Mouse (Mus musculus) hindbrain, embryonic 10.5 days (tissue): ENCODE measurements around the gene Nptn. TPM values are rescaled to one million over a fixed set of nuclear protein-coding genes. Genes with fewer than 3 reads are reported as not detected.

Experiments used
- DNase-seq: peaks from one replicate; pipeline ENCODE4 v3.0.0-alpha.2; 2017; ENCODE audit warnings: low spot score
- H3K27ac ChIP-seq: fragments of 300-500 bp; sonication (generic); 2 replicates; pipeline ENCODE4 v1.5.1; 2016; ENCODE audit warnings: mild to moderate bottlenecking, moderate library complexity
- H3K27me3 ChIP-seq: fragments of 300-500 bp; sonication (generic); 2 replicates; pipeline ENCODE4 v1.6.1; 2016; ENCODE audit warnings: mild to moderate bottlenecking; ENCODE audit not compliant: poor library complexity, insufficient read depth, severe bottlenecking
- H3K36me3 ChIP-seq: fragments of 300-500 bp; sonication (generic); 2 replicates; pipeline ENCODE4 v1.6.1; 2016; ENCODE audit warnings: mild to moderate bottlenecking, moderate library complexity
- H3K4me1 ChIP-seq: fragments of 300-500 bp; sonication (generic); replicated peaks from 2 replicates; pipeline ENCODE4 v1.6.1; 2016; ENCODE audit warnings: mild to moderate bottlenecking
- H3K4me3 ChIP-seq: fragments of 300-500 bp; sonication (generic); 2 replicates; pipeline ENCODE4 v1.5.1; 2016; ENCODE audit warnings: mild to moderate bottlenecking, moderate library complexity
- H3K9me3 ChIP-seq: fragments of 300-500 bp; sonication (generic); 2 replicates; pipeline ENCODE4 v1.6.1; 2016; ENCODE audit warnings: mild to moderate bottlenecking, moderate library complexity
- WGBS: fragments of 180-500 bp; shearing (Covaris S2); methylation state at CpG from one replicate; pipeline ENCODE4 v1.1.7; 2016; 5-methylcytosine and 5-hydroxymethylcytosine counted together
- polyA plus RNA-seq: library from polyadenylated mRNA; unstranded; fragments of >200 nt; fragmentation: Nextera tagmentation; extraction: Ambion mirVana; gene quantifications from 2 replicates; pipeline ENCODE4 v1.2.1, GENCODE M21; 2016

Gene Nptn
- polyA plus RNA-seq, 1 experiment from 2014 or later: 57.6 TPM

DNA sequence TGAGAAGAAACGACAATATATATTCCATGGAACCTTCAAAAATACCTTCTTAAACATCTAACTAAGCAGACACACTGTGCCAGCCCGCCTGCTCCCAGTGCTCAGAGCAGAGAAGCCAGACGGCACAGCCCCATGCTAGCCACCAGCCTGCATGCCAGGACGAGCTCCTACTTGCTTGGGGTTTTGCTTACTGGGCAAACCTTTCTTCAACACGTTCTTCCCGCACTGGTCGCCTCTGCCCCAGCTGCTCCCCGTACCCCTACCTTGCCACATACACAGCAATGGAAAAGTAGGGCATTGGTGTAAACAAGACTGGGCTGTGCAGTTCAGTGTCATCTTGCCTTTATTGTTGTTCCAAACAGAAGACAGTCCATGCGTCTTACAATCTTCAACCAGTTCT lies 83.5 kb downstream of the Nptn start:
- Histone ChIP-seq H3K4me1 (0 out of 2 replicates have a peak, but pooled peaks cover 9% of the 10 kb centered on the region), H3K27me3 (no peaks in the 10 kb centered on the region), H3K9me3 (no peaks in the 10 kb centered on the region), H3K36me3 (peaks cover 30% of the 10 kb centered on the region), H3K27ac (no peak overlapping the region), H3K4me3 (no peak overlapping the region)
- DNase-seq: no peak
- 88% methylated on average over 9 of the region's 9 CpGs for WGBS

DNA sequence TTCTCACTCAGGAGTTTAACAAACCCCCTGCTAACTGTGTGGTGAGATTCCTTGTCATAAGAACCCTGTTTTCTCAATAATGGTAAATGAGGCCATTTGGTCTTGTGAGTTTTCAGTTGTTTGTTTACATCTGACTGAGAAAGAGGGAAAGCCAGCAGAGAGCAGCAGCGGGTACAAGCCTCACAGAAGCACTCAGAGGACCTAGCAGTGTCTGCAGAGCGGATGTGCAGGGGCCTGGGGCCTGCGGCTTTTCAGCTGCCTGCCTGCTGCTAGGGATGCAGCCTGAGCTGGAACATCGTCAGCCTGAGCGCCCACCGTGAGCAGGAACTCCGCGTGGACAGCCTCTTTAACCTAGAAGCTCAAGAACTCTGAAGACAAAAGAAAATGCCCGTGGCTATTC lies 84.2 kb downstream of the Nptn start:
- Histone ChIP-seq H3K4me3 (no peak overlapping the region), H3K4me1 (0 out of 2 replicates have a peak, but pooled peaks cover 9% of the 10 kb centered on the region), H3K27me3 (no peaks in the 10 kb centered on the region), H3K9me3 (no peaks in the 10 kb centered on the region), H3K36me3 (peaks cover 26% of the 10 kb centered on the region), H3K27ac (peak overlapping the region; percentile 40; the same call in 1 of the 2 replicates)
- 53% methylated on average over 9 of the region's 9 CpGs for WGBS
- DNase-seq: no peak

DNA sequence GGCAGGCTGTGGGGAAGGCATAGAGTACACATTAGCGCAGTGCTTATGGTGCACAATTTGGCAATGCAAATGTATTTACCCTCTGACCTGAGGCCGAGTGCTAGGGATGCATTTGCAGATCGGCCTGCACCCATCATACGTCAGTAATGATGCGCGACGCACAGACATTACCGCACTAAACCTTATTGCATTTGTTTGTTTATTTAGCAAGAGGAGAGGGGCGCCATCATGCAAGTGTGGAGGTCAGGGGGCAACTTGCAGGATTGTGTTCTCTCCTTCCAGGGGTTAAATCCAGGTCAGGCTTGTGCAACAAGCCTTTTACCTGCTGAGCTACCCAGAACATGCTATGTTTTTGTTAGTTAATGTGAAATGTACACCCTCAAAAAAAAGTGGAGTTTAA lies 85.2 kb downstream of the Nptn start:
- H3K9me3 ChIP-seq: no peaks in the 10 kb centered on the region
- no peaks in the 10 kb centered on the region for H3K27me3 ChIP-seq
- DNase-seq: no peak
- H3K27ac ChIP-seq: no peak overlapping the region
- peaks cover 21% of the 10 kb centered on the region for H3K36me3 ChIP-seq
- 0 out of 2 replicates have a peak, but pooled peaks cover 9% of the 10 kb centered on the region for H3K4me1 ChIP-seq
- no peak overlapping the region for H3K4me3 ChIP-seq
- 61% methylated on average over 9 of the region's 9 CpGs for WGBS

DNA sequence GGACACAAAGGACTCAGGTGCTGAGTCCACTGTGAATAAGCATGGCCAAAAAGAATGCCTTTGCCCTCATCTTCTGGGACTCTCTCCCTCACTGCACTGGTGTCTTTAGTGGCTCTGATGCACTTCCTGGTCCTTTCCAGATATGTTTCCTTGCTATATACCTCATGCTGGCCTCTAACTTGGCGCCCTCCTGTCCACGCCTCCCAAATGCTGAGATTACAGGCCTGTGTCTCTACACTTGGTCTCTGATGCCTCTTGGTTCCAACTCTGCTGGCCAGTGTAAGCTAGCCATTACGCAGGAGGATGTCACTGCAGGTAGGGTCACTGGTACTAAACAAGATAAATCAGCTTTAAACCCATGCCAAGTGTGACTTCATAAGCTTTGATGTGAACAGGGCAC lies 86.1 kb downstream of the Nptn start:
- 92% methylated on average over 3 of the region's 3 CpGs for WGBS
- Histone ChIP-seq H3K9me3 (no peaks in the 10 kb centered on the region), H3K4me3 (no peak overlapping the region), H3K36me3 (peaks cover 11% of the 10 kb centered on the region), H3K4me1 (0 out of 2 replicates have a peak, but pooled peaks cover 9% of the 10 kb centered on the region), H3K27ac (peak overlapping the region; percentile 23; the same call in 1 of the 2 replicates), H3K27me3 (no peaks in the 10 kb centered on the region)
- DNase-seq: no peak

DNA sequence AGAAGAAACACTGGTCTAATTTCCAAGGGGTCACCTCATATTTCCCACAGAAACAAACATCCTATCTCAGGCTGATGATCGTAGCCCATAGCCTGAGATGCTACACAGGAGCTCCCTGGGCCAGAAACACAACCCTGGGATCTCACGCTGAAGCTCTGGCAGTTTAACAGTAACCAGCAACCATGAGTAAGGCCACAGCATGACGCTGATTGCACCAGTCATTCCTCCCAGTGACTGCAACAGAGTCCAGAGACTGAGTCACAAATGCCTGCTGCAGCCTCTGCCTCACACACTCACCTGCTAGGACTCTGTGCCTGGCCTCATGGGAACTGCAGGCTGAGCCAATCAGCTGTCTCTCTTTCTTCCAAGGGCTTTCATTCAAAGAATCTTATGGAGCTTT lies 87.0 kb downstream of the Nptn start:
- Histone ChIP-seq H3K36me3 (peaks cover 10% of the 10 kb centered on the region), H3K4me1 (0 out of 2 replicates have a peak, but pooled peaks cover 9% of the 10 kb centered on the region), H3K9me3 (no peaks in the 10 kb centered on the region), H3K27ac (no peak overlapping the region), H3K27me3 (no peaks in the 10 kb centered on the region), H3K4me3 (no peak overlapping the region)
- DNase-seq: no peak
- 70% methylated on average over 3 of the region's 3 CpGs for WGBS

DNA sequence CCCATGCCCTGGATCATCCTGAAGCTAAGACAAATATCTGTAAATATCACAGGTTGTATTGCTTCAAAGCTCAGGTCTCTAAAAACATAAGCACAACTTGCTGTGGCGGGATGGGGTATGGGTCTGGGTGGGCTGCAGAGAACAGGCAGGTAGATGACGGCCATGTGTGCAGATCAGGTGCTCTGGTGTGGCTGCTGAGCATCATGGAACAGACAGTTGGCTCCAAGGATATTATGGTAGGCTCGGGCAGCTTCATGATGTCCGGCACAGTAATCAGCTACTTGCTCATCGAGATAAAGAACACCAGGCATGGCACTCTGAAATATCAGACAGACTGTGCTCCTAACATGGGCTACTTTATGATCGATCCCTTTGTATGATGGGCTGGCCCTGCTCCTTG lies 87.8 kb downstream of the Nptn start:
- WGBS: 92% methylated on average over 6 of the region's 6 CpGs
- Histone ChIP-seq H3K27ac (no peak overlapping the region), H3K4me1 (0 out of 2 replicates have a peak, but pooled peaks cover 12% of the 10 kb centered on the region), H3K4me3 (no peak overlapping the region), H3K27me3 (no peaks in the 10 kb centered on the region), H3K36me3 (peaks cover 3% of the 10 kb centered on the region; the same call in 1 of the 2 replicates), H3K9me3 (no peaks in the 10 kb centered on the region)
- no peak for DNase-seq

DNA sequence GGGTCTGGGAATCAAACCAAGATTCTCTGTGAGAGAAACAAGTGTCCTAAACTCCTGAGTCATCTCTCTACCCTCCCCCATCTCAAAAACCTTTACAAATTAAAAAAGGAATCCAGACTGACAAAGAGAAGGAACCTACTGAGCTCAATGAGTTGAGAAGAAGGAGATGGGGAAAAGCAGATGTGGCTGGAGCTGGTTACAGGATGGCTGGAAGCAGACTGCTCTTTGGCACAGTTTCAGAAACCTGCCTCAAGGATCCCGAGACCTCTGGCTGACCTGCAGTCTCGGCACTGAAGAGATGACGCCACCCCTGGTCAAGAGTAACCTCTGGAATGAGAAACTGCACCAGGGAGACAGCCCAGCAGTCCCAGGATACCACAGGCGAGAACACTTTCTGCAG lies 90.4 kb downstream of the Nptn start:
- Histone ChIP-seq H3K36me3 (no peaks in the 10 kb centered on the region), H3K4me1 (0 out of 2 replicates have a peak, but pooled peaks cover 8% of the 10 kb centered on the region), H3K4me3 (no peak overlapping the region), H3K27me3 (no peaks in the 10 kb centered on the region), H3K27ac (no peak overlapping the region), H3K9me3 (no peaks in the 10 kb centered on the region)
- no peak for DNase-seq
- WGBS: 58% methylated on average over 4 of the region's 4 CpGs

DNA sequence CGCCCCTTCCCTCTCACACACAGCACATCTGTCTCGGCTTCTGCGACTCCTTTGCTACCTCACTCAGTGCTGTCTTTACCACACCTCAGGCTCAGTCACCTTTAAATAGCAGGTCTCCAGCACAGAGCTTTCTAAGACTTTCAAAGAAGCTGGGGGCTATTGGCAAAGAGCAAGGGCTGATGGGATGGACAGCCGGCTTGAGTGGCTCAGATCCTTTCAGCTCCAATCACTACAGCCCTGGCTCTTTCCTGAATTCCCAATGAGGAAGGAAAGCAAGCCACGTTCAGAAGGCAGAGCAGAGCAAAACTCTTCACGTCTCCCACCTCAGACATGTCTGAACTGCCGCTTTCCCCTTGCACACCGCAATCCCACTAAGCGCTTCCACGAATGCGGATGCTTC lies 92.7 kb downstream of the Nptn start:
- H3K36me3 ChIP-seq: no peaks in the 10 kb centered on the region
- no peaks in the 10 kb centered on the region for H3K27me3 ChIP-seq
- WGBS: 80% methylated on average over 11 of the region's 11 CpGs
- 0 out of 2 replicates have a peak, but pooled peaks cover 3% of the 10 kb centered on the region for H3K9me3 ChIP-seq
- 0 out of 2 replicates have a peak, but pooled peaks cover 3% of the 10 kb centered on the region for H3K4me1 ChIP-seq
- H3K4me3 ChIP-seq: no peak overlapping the region
- H3K27ac ChIP-seq: no peak overlapping the region
- no peak for DNase-seq

DNA sequence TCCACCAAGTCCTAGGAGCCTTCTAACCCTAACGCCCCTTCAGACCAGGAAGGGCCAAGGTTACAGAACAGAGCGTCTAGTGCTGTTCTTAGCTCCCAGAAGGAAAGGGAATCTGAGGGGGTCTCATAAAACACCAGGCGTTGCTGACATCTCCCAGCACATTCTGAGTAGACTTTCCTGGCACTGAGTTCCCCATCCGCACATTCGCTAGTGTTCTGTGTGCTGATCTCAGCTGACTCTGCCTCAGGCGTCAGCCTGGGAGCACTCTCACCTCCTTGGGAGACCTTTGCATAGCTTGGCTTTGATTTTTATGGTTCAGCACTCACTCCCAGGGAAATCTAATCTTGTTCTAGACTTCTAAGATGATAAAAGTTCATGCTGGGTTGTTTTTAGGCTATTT lies 93.3 kb downstream of the Nptn start:
- no peaks in the 10 kb centered on the region for H3K36me3 ChIP-seq
- no peak overlapping the region for H3K27ac ChIP-seq
- no peak for DNase-seq
- H3K9me3 ChIP-seq: 0 out of 2 replicates have a peak, but pooled peaks cover 3% of the 10 kb centered on the region
- H3K27me3 ChIP-seq: no peaks in the 10 kb centered on the region
- 0 out of 2 replicates have a peak, but pooled peaks cover 3% of the 10 kb centered on the region for H3K4me1 ChIP-seq
- H3K4me3 ChIP-seq: no peak overlapping the region
- WGBS: 78% methylated on average over 6 of the region's 6 CpGs

DNA sequence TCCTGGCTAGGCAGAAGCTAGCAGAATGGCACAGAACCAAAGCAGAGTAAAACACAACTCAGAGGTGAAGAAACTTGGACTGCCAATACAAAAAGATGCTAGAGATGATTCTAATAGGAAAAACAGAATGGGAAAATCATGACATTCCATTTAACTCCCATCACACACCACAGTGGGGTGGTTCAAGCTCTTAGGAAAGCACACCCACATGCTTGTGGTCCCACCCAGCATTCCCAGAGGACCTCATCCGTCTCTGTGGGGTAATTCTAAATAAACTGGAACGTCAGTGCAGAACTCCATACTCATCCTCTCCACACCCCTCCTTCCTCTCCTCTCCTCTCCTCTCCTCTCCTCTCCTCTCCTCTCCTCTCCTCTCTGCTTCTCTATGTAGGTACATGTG lies 99.4 kb downstream of the Nptn start:
- no peak overlapping the region for H3K4me3 ChIP-seq
- 75% methylated on average over 2 of the region's 2 CpGs for WGBS
- DNase-seq: no peak
- 0 out of 2 replicates have a peak, but pooled peaks cover 3% of the 10 kb centered on the region for H3K9me3 ChIP-seq
- H3K4me1 ChIP-seq: no peaks in the 10 kb centered on the region
- H3K27me3 ChIP-seq: no peaks in the 10 kb centered on the region
- no peak overlapping the region for H3K27ac ChIP-seq
- H3K36me3 ChIP-seq: no peaks in the 10 kb centered on the region

DNA sequence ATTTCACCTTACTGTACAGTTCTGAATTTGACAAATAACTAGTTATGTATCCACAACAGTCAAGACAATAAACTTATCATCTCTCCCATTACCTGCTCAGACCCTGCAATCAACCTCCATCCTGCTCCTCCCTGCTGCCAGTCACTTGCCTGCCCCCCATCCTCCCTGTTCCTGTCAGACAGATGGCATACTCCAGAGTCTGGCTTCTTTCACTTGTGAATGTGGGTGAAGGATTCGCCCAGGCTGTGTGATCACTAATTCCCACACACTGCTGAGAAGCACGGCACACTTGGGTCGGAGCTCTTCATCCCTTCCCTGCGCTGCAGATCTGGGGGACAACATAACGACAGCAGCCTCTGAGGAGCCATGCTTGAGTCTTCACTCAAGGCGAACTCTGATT lies 100.1 kb downstream of the Nptn start:
- no peaks in the 10 kb centered on the region for H3K36me3 ChIP-seq
- no peak overlapping the region for H3K27ac ChIP-seq
- no peaks in the 10 kb centered on the region for H3K4me1 ChIP-seq
- no peak for DNase-seq
- H3K9me3 ChIP-seq: 0 out of 2 replicates have a peak, but pooled peaks cover 3% of the 10 kb centered on the region
- WGBS: 82% methylated on average over 6 of the region's 6 CpGs
- no peaks in the 10 kb centered on the region for H3K27me3 ChIP-seq
- no peak overlapping the region for H3K4me3 ChIP-seq

DNA sequence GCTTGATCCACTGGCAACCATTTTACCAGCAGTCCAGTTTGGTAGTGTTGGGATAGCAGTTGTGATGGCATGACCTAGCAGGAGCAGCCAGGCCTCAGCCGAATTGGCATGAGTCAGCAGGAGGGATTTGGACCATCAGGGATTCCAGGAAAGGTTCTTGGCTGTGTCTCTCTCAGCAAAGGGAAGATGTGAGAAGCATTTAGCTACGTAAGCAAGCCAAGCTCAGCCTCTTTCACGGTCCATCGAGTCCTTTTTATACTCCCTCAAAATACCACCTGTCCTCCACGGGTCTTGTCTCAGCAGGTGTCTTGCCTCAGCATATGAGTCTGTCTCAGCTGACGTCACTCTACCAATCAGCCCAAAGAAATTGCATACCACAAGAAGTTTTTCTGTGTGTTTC lies 101.3 kb downstream of the Nptn start:
- H3K9me3 ChIP-seq: 0 out of 2 replicates have a peak, but pooled peaks cover 3% of the 10 kb centered on the region
- WGBS: 50% methylated on average over 6 of the region's 6 CpGs
- H3K27me3 ChIP-seq: no peaks in the 10 kb centered on the region
- DNase-seq: no peak
- no peaks in the 10 kb centered on the region for H3K36me3 ChIP-seq
- H3K4me3 ChIP-seq: no peak overlapping the region
- H3K4me1 ChIP-seq: no peaks in the 10 kb centered on the region
- H3K27ac ChIP-seq: no peak overlapping the region

DNA sequence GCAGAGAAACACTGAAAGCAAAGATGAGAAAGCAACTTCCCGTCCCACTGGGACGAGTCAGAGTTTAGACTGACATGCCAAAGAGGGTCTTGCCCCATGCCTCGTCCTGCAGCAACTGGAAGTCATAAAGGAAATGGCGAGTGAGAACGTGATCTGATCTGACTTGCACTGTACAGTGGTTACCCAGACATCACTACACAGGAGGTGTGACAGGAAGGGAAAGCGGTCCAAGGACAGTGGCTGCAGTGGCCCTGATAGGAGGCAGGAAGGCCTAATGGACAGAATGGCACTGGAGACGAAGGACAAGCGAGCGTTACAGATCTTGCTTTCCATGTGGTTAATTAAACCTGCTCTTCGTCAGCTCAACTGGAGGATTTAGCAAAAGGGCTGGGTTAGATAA lies 103.2 kb downstream of the Nptn start:
- H3K27me3 ChIP-seq: no peaks in the 10 kb centered on the region
- no peak for DNase-seq
- WGBS: 85% methylated on average over 10 of the region's 10 CpGs
- H3K9me3 ChIP-seq: no peaks in the 10 kb centered on the region
- H3K36me3 ChIP-seq: no peaks in the 10 kb centered on the region
- H3K4me3 ChIP-seq: no peak overlapping the region
- H3K4me1 ChIP-seq: no peaks in the 10 kb centered on the region
- no peak overlapping the region for H3K27ac ChIP-seq

DNA sequence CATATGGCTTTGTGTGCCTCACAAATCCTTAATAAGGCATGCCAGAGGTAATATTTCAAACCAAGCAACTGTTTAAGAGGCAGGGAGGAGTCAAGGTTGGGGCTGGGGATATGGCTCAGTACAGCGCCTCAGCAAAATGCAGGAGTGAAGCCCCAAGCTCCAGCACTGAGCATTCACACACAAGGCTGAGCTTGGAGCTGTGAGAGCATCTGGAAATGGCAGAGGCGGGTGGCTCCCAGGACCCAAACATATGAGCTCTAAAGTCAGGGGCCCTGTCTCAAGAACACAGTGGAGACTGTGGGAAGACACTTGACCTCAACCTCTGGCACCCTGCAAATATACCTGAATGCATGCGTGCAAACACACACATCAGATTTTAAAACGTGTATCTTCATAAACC lies 106.0 kb downstream of the Nptn start:
- no peak for DNase-seq
- H3K27ac ChIP-seq: no peak overlapping the region
- WGBS: 83% methylated on average over 4 of the region's 4 CpGs
- no peaks in the 10 kb centered on the region for H3K4me1 ChIP-seq
- no peaks in the 10 kb centered on the region for H3K9me3 ChIP-seq
- no peaks in the 10 kb centered on the region for H3K36me3 ChIP-seq
- H3K27me3 ChIP-seq: no peaks in the 10 kb centered on the region
- H3K4me3 ChIP-seq: no peak overlapping the region
